Mouse (Mus musculus) heart, adult 2 months (tissue): ENCODE measurements around the gene Tcf20. TPM values are rescaled to one million over a fixed set of nuclear protein-coding genes. Genes with fewer than 3 reads are reported as not detected.
A peak's percentile ranks its signal among the peaks of the same experiment; 100 is the strongest.

Experiments used
- DNase-seq, 2 experiments: peaks; one replicate each; pipeline ENCODE4 v3.0.0; 2021
- H3K27ac ChIP-seq: fragments of 200-600 bp; 2 replicates; pipeline ENCODE4 v1.8.1; 2022
- H3K27me3 ChIP-seq: fragments of 200-500 bp; 2 replicates; pipeline ENCODE4 v1.6.1; 2012; ENCODE audit warnings: mild to moderate bottlenecking, low read length, inconsistent platforms, mixed read lengths; ENCODE audit not compliant: control insufficient read depth, insufficient read depth
- H3K36me3 ChIP-seq: fragments of 200-500 bp; 2 replicates; pipeline ENCODE4 v1.6.1; 2012; ENCODE audit warnings: low read length, inconsistent platforms; ENCODE audit not compliant: control insufficient read depth, insufficient read depth
- H3K4me1 ChIP-seq: fragments of 200-500 bp; 2 replicates; pipeline ENCODE4 v1.6.1; 2011; ENCODE audit warnings: low read length; ENCODE audit not compliant: control insufficient read depth, insufficient read depth
- H3K4me3 ChIP-seq: fragments of 200-600 bp; 2 replicates; pipeline ENCODE4 v1.8.1; 2022
- H3K79me2 ChIP-seq: fragments of 200-500 bp; replicated peaks from 2 replicates; pipeline ENCODE4 v1.6.1; 2012; ENCODE audit warnings: mild to moderate bottlenecking, inconsistent platforms, low read length, moderate library complexity, mixed read lengths; ENCODE audit not compliant: control insufficient read depth, insufficient read depth
- H3K9ac ChIP-seq: fragments of 200-500 bp; 2 replicates; pipeline ENCODE4 v1.6.1; 2012; ENCODE audit warnings: low read depth, mild to moderate bottlenecking, control low read depth, inconsistent platforms, low read length, mixed read lengths
- CTCF ChIP-seq: fragments of 200-600 bp; IDR thresholded peaks from 2 replicates; pipeline ENCODE4 v1.8.1; 2022; ENCODE audit warnings: antibody characterized with exemption, mild to moderate bottlenecking, moderate library complexity
- EP300 ChIP-seq: fragments of 200-500 bp; IDR thresholded peaks from 2 replicates; pipeline ENCODE4 v1.6.1; 2011; ENCODE audit warnings: low read depth, low read length, control low read depth; ENCODE audit not compliant: insufficient read depth
- POLR2A ChIP-seq: fragments of 200-500 bp; IDR thresholded peaks from 2 replicates; pipeline ENCODE4 v1.6.1; 2011; ENCODE audit warnings: mild to moderate bottlenecking, low read depth, low read length, control low read depth; ENCODE audit not compliant: insufficient read depth
- WGBS: fragments of 180-500 bp; shearing (Covaris S2); methylation state at CpG from one replicate; pipeline ENCODE4 v1.1.7; 2018; 5-methylcytosine and 5-hydroxymethylcytosine counted together
- intact Hi-C: fragments of 180-260 bp; cut with DNase I; formaldehyde crosslinking; loops from one replicate; pipeline ENCODE4 v1.15.1; 2025
- polyA plus RNA-seq: library from polyadenylated mRNA; depleted of rRNA; stranded (reverse); fragments of >200 nt; gene quantifications from 2 replicates; pipeline ENCODE4 v1.2.3, GENCODE M21; 2012
- total RNA-seq, 2 experiments: library from RNA; stranded (reverse); gene quantifications; 2 replicates each; pipeline ENCODE4 v1.2.3; 2021

Tcf20 gene
- total and polyA plus RNA-seq, 3 experiments: 6.6 to 60.8 (median 60.1) TPM

DNA sequence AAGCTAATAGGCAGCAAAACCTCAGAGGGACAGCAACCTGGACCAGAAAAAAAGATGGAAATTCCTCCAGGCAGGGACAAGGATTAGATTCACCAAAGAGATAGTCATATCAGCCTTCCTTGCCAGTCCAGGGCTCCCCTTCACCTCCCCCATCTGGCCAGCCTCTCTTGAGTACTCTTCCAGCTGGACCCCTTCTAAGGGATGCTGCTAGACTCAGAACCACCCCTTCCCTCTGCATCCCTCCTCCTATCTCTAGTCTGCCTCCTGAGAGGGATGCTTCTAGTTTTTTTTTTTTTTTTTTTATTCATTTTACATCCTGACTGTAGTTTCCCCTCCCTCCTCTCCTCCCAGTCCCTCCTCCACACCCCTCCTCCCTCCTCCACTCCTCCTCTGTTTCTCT lies 8.8 kb upstream of the Tcf20 start:
- DNase-seq: no peak
- intact Hi-C loops: no loop called here
- TF ChIP-seq POLR2A (no peak), EP300 (no peak), CTCF (no peak)
- Histone ChIP-seq H3K9ac (no peak overlapping the region), H3K4me1 (no peaks in the 10 kb centered on the region), H3K36me3 (no peaks in the 10 kb centered on the region), H3K4me3 (no peak overlapping the region), H3K27me3 (no peaks in the 10 kb centered on the region), H3K79me2 (no peaks in the 10 kb centered on the region), H3K27ac (no peak overlapping the region)

DNA sequence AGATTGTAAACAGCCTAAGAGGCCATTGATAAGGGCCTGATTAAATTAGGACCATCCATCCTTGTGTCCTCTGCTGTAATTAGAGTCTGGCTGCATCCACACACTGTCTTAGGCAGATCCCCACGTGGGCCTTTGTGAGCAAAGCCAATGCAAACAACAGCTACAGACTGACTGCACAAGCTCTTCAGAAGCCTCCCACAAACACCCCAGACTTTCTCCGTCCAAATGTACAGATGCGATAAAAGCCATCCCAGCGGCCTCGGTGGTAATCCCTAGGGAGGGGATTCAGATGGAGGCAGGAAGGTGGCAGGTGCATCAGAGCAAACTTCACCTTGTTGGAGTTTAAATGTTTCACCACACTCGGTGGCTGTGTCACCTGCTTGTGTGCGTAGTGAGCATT lies 7.6 kb upstream of the Tcf20 start:
- WGBS: 65% methylated on average over 7 of the region's 7 CpGs
- Histone ChIP-seq H3K27ac (no peak overlapping the region), H3K27me3 (no peaks in the 10 kb centered on the region), H3K4me3 (no peak overlapping the region), H3K36me3 (no peaks in the 10 kb centered on the region), H3K9ac (no peak overlapping the region), H3K4me1 (no peaks in the 10 kb centered on the region), H3K79me2 (no peaks in the 10 kb centered on the region)
- TF ChIP-seq CTCF (no peak), POLR2A (no peak), EP300 (no peak)
- DNase-seq: no peak
- intact Hi-C loops: no loop called here

DNA sequence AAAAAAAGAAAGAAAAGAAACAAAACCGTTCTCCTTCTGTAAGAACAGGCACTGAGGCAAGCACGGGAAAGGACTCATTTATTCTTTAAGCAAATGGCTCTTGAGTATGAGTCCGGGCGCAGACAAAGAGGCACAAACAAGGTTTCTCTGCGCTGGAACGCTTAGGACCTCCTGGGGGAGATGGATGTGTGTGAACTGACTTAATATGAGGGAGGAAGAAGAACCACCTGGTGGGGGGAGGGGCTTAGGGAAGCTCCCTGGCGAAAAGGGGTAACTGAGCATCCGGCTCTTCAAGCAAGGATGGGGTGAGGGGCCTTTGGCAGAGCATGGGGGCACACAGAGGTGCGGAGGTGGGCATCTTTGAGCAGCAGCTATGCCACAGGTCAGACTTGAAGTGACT lies 5.2 kb upstream of the Tcf20 start:
- no peak for DNase-seq
- intact Hi-C loops: no loop called here
- Histone ChIP-seq H3K4me3 (no peak overlapping the region), H3K4me1 (no peaks in the 10 kb centered on the region), H3K9ac (no peak overlapping the region), H3K27ac (no peak overlapping the region), H3K36me3 (no peaks in the 10 kb centered on the region), H3K27me3 (no peaks in the 10 kb centered on the region), H3K79me2 (no peaks in the 10 kb centered on the region)
- 75% methylated on average over 9 of the region's 9 CpGs for WGBS
- TF ChIP-seq EP300 (no peak), POLR2A (no peak), CTCF (no peak)

- no peak for DNase-seq
- H3K4me3 ChIP-seq: no peak overlapping the region
- H3K36me3 ChIP-seq: no peaks in the 10 kb centered on the region
- no peaks in the 10 kb centered on the region for H3K4me1 ChIP-seq
- H3K79me2 ChIP-seq: no peaks in the 10 kb centered on the region
- no peak overlapping the region for H3K9ac ChIP-seq
- intact Hi-C loops: no loop called here
- H3K27me3 ChIP-seq: no peaks in the 10 kb centered on the region
- 80% methylated on average over 13 of the region's 13 CpGs for WGBS
- TF ChIP-seq POLR2A (no peak), CTCF (no peak), EP300 (no peak)
- no peak overlapping the region for H3K27ac ChIP-seq
These were observed 4.6 kb upstream of the Tcf20 start for GRCm38 (mm10) chr15:82992079-82992783.

DNA sequence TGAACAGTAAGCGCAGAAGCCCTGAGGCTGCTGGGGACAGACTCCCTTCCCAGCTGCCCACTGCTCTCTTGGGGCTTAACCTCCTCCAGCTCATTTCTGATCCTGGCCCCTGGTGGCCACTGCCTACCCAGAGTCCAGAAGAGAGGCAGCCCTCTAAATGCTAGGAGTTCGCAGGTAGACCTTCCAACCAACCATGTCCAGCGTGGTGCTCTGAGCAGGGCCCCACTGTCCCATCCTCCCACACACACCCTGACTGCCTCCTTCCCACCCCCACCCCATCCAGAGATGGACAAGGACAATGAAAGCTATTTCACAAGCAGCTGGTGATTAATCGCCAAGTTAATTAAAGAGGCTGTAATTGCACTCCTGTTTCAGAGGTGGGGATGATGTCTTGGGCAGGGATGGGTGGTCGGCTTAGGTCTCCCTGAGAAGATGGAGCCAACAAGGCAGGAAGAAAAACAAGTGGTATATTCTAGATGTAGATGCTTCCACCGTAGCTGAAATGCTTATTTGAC lies 1.6 kb upstream of the Tcf20 start:
- no peaks in the 10 kb centered on the region for H3K36me3 ChIP-seq
- 87% methylated on average over 6 of the region's 6 CpGs for WGBS
- H3K4me3 ChIP-seq: no peak overlapping the region
- H3K27me3 ChIP-seq: peaks cover 5% of the 10 kb centered on the region; the same call in 1 of the 2 replicates
- H3K4me1 ChIP-seq: no peaks in the 10 kb centered on the region
- no peak overlapping the region for H3K27ac ChIP-seq
- no peaks in the 10 kb centered on the region for H3K79me2 ChIP-seq
- H3K9ac ChIP-seq: no peak overlapping the region
- no peak for DNase-seq
- no peak for TF ChIP-seq EP300
- TF ChIP-seq POLR2A: no peak
- no peak for TF ChIP-seq CTCF
- intact Hi-C loops: loop anchor here (5.0 kb wide), 2 partner anchors 87 to 108 kb away; no protein-coding TSS in a partner anchor

- intact Hi-C loops: loop anchor here (5.0 kb wide), 2 partner anchors 85 to 110 kb away; no protein-coding TSS in a partner anchor
- Histone ChIP-seq H3K9ac (peak overlapping the region; percentile 29; the same call in 1 of the 2 replicates), H3K27me3 (peaks cover 5% of the 10 kb centered on the region; the same call in 1 of the 2 replicates), H3K36me3 (no peaks in the 10 kb centered on the region), H3K4me1 (no peaks in the 10 kb centered on the region), H3K27ac (no peak overlapping the region), H3K79me2 (no peaks in the 10 kb centered on the region), H3K4me3 (peak overlapping the region; percentile 53)
- peak; percentile 23 to 48 for DNase-seq
- no peak for TF ChIP-seq EP300
- no peak for TF ChIP-seq POLR2A
- TF ChIP-seq CTCF: no peak
- 2% methylated on average over 38 of the region's 38 CpGs for WGBS
These were observed 499 bp downstream of the Tcf20 start for GRCm38 (mm10) chr15:82987014-82987731.
